ENCODE assay signal across 28 mouse cellular contexts in the genomic region with DNA sequence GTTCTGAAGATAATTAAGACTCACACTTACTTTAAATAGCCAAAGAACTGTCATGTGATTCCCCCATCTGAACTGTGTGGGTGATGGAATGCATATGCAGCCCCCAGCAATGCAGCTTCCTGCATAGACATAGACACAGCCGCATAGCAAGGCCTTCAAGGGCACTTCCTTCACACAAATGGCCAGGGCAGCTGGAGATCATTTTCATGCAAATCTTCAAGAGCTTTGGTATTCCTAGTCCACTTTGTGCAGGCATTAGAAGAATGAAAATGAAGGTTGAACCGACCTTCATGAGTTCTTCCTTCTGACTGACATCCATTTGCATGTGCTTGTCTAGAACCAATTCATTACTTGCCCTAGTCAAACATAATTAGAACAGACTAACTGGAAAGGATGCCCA.
DNase-seq lines count a peak whose midpoint lies in the region; ATAC-seq and TF ChIP-seq lines count a peak whose summit lies in the region.
"Had no signal": no experiment of that assay in that cellular context is flagged by ENCODE, and none has a peak within 500 bp of the region (broad histone marks: within the 10 kb centered on the region; RNA-seq: fewer than 3 reads in every experiment).

No protein-coding gene starts in this region.

- ATAC-seq in midbrain, embryonic 16.5 days = no peak
- ATAC-seq: CD4-positive, CD25-positive, alpha-beta regulatory T cell, adult 4 months; forebrain, embryonic 14.5 days; forebrain, embryonic 16.5 days had no signal

- H3K9me3 ChIP-seq in ES-Bruce4 (replicated peaks; ENCODE audit: control insufficient read depth, insufficient read depth, low read length, poor library complexity, severe bottlenecking) (no peaks in the 10 kb centered on the region), ES-E14 (ENCODE audit: control insufficient read depth, insufficient read depth, low read depth, low read length) (no peaks in the 10 kb centered on the region)
- H3K9me3 ChIP-seq in midbrain, embryonic 16.5 days (replicated peaks; ENCODE audit: control insufficient read depth, low read length, poor library complexity, severe bottlenecking) = no peaks in the 10 kb centered on the region
- H3K9me3 ChIP-seq: embryonic facial prominence, embryonic 13.5 days; embryonic facial prominence, embryonic 15.5 days; forebrain, embryonic 10.5 days; forebrain, embryonic 12.5 days had no signal

- no peak for TF ChIP-seq CTCF in ES-Bruce4 (IDR thresholded peaks at IDR 0.05; ENCODE audit: low read depth, low read length)

- no peak overlapping the region for H3K4me2 ChIP-seq in midbrain, embryonic 16.5 days (ENCODE audit: low read length)
- H3K4me2 ChIP-seq: embryonic facial prominence, embryonic 13.5 days; embryonic facial prominence, embryonic 15.5 days; forebrain, embryonic 12.5 days had no signal

- 22% methylated on average over 2 of the region's 2 CpGs for WGBS in midbrain, embryonic 16.5 days

- H3K9ac ChIP-seq in ES-Bruce4 (ENCODE audit: low read depth, poor library complexity, severe bottlenecking) (no peak overlapping the region), ES-E14 (ENCODE audit: insufficient read depth, low read depth, low read length, poor library complexity, severe bottlenecking) (no peak overlapping the region)
- H3K9ac ChIP-seq in midbrain, embryonic 16.5 days (ENCODE audit: low read depth, low read length) = no peak overlapping the region
- H3K9ac ChIP-seq: embryonic facial prominence, embryonic 13.5 days; embryonic facial prominence, embryonic 15.5 days; forebrain, embryonic 12.5 days had no signal

- no peak overlapping the region for H3K4me3 ChIP-seq in ES-Bruce4 (ENCODE audit: low read depth, low read length)
- no peak overlapping the region for H3K4me3 ChIP-seq in ES-E14 (ENCODE audit: insufficient read depth in 1 of 2, low read depth in 1 of 2, low read length in 2 of 2, poor library complexity in 1 of 2, severe bottlenecking in 1 of 2)
- H3K4me3 ChIP-seq in midbrain, embryonic 16.5 days (ENCODE audit: low read depth, low read length) = no peak overlapping the region
- H3K4me3 ChIP-seq: embryonic facial prominence, embryonic 13.5 days; embryonic facial prominence, embryonic 15.5 days; erythroblast, embryonic 14.5 days; forebrain, embryonic 10.5 days; forebrain, embryonic 12.5 days had no signal

- H3K36me3 ChIP-seq in ES-Bruce4 (ENCODE audit: control insufficient read depth, insufficient read depth, low read length, poor library complexity, severe bottlenecking) (no peaks in the 10 kb centered on the region), ES-E14 (ENCODE audit: control insufficient read depth, insufficient read depth, low read length, poor library complexity, severe bottlenecking) (no peaks in the 10 kb centered on the region)
- no peaks in the 10 kb centered on the region for H3K36me3 ChIP-seq in midbrain, embryonic 16.5 days (ENCODE audit: control insufficient read depth, insufficient read depth, low read length)
- H3K36me3 ChIP-seq: embryonic facial prominence, embryonic 13.5 days; embryonic facial prominence, embryonic 15.5 days; forebrain, embryonic 10.5 days; forebrain, embryonic 12.5 days had no signal

- peak; percentile 100 for TF ChIP-seq EP300 in ES-Bruce4 (IDR thresholded peaks at IDR 0.05; ENCODE audit: insufficient read depth, low read depth, low read length)

- no peak for TF ChIP-seq POLR2A in ES-Bruce4 (IDR thresholded peaks at IDR 0.05; ENCODE audit: insufficient read depth, low read length)

- DNase-seq in kidney, postnatal 10 days = peak; percentile 10
- DNase-seq in kidney, adult 9 months = no peak
- DNase-seq in ES-E14 (ENCODE audit: low read depth, low spot score) (peak; percentile 52), ZHBTc4 (ENCODE audit: low read depth, low spot score) (peak; percentile 88)
- no peak for DNase-seq in left cerebral cortex, postnatal 25 days (ENCODE audit: low spot score in 2 of 2)
- no peak for DNase-seq in adrenal gland, postnatal 4 days (ENCODE audit: low spot score in 2 of 2)
- DNase-seq: adrenal gland, adult 2 months; adrenal gland, postnatal 10 days; adrenal gland, postnatal 25 days; B cell, adult 2 months; cerebellum, adult 11 months; cerebellum, adult 18-20 months; cerebellum, adult 8-10 months; cerebellum, adult 9-11 months; cerebellum, postnatal 14 days; cerebellum, postnatal 36 days; embryo, embryonic 11 days had no signal

- in situ Hi-C loops in ES-E14 (cut with MboI; ENCODE audit: low sequenced_read_pairs in 2 of 2, unreplicated experiment in 2 of 2) = no loop called here

- no peaks in the 10 kb centered on the region for H3K27me3 ChIP-seq in ES-Bruce4 (ENCODE audit: control insufficient read depth, insufficient read depth, low read length, poor library complexity, severe bottlenecking)
- no peaks in the 10 kb centered on the region for H3K27me3 ChIP-seq in midbrain, embryonic 16.5 days (ENCODE audit: control insufficient read depth, insufficient read depth, low read depth, low read length)
- H3K27me3 ChIP-seq: CH12.LX; embryonic facial prominence, embryonic 13.5 days; embryonic facial prominence, embryonic 15.5 days; forebrain, embryonic 12.5 days had no signal

- intact Hi-C loops in left cerebral cortex, postnatal 25 days (cut with DNase I) = no loop called here

- H3K27ac ChIP-seq in ES-Bruce4 (ENCODE audit: insufficient read depth, low read length) (peak overlapping the region; percentile 15; the same call in 1 of the 2 replicates), ES-E14 (ENCODE audit: insufficient read depth, low read depth, low read length, poor library complexity, severe bottlenecking) (peak overlapping the region; percentile 44; the same call in 1 of the 2 replicates)
- H3K27ac ChIP-seq in midbrain, embryonic 16.5 days (ENCODE audit: low read length) = no peak overlapping the region
- H3K27ac ChIP-seq: embryonic facial prominence, embryonic 13.5 days; embryonic facial prominence, embryonic 15.5 days; forebrain, embryonic 10.5 days; forebrain, embryonic 12.5 days had no signal

- peaks cover 9% of the 10 kb centered on the region for H3K4me1 ChIP-seq in ES-Bruce4 (ENCODE audit: control insufficient read depth, insufficient read depth, low read length)
- H3K4me1 ChIP-seq in ES-E14 (ENCODE audit: control insufficient read depth in 2 of 2, insufficient read depth in 2 of 2, low read length in 2 of 2, poor library complexity in 1 of 2) = peaks cover 8 to 20% of the 10 kb centered on the region in 2 experiments
- H3K4me1 ChIP-seq in midbrain, embryonic 16.5 days (ENCODE audit: control insufficient read depth, insufficient read depth, low read length) = no peaks in the 10 kb centered on the region

TF ChIP-seq in ES-E14, 5 proteins besides CTCF, POLR2A, EP300 and RAD21:
- TF ChIP-seq HCFC1 (IDR thresholded peaks at IDR 0.05; ENCODE audit: borderline replicate concordance, insufficient read depth, low read length) (no peak), MAFK (IDR thresholded peaks at IDR 0.05; ENCODE audit: insufficient read depth, low read depth, low read length) (no peak), CHD2 (IDR thresholded peaks at IDR 0.05; ENCODE audit: low read depth, low read length) (0 out of 2 replicates have a peak, but pooled peaks have one; percentile 27)
TF ChIP-seq in ES-E14: peak in this region for 1.

Comparison
In these comparisons a context has a peak if more than half of its experiments do, and no peak if none do; other contexts are left out.
1. DNase-seq: peak in kidney, postnatal 10 days (single experiment), ES-E14 (single experiment) and ZHBTc4 (single experiment); none in kidney, adult 9 months (single experiment), left cerebral cortex, postnatal 25 days (0 of 2) and adrenal gland, postnatal 4 days (0 of 2).